Mouse (Mus musculus): Measurements from ENCODE around the gene Gpr39.

DNA sequence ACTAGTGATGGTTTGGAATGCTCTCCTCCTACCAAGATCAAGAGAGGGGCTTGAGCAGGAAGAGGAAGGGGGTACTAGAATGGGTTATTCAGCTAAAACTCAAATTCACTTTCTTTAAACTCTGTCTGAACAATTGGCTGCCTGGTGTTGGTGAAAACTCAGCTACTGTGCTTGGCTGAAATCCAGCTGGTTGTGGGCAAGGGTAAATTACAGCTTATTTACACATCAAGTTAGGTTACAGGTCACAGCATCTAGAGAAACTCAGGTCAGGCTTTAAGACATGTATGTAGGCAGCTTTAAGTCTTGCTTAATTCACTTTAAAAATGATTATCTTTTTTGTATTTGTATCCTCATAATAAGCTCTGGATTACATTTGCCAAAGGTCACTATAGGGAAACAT, 16.7 kb downstream of the Gpr39 start:
- TF ChIP-seq CTCF (IDR thresholded peaks at IDR 0.05; ENCODE audit: insufficient read depth, low read depth, low read length) (no peak), POLR2A (IDR thresholded peaks at IDR 0.05; ENCODE audit: insufficient read depth, low read depth, low read length) (no peak)

All from olfactory bulb, adult 2 months (tissue).